Mouse (Mus musculus) C2C12 (cell line): Measurements from ENCODE around the gene Uncx.

Source experiments
- CTCF ChIP-seq: IDR thresholded peaks from one replicate; pipeline ENCODE4 v1.5.1; 2011; ENCODE audit not compliant: control insufficient read depth, insufficient read depth, insufficient read length
- MAX ChIP-seq: IDR thresholded peaks from one replicate; pipeline ENCODE4 v1.6.1; 2011; ENCODE audit warnings: mild to moderate bottlenecking, control low read depth
- MYOD1 ChIP-seq: IDR thresholded peaks from one replicate; pipeline ENCODE4 v1.6.1; 2011; ENCODE audit warnings: low read depth; ENCODE audit not compliant: control insufficient read depth, insufficient read length
- MYOG ChIP-seq: IDR thresholded peaks from one replicate; pipeline ENCODE4 v1.6.1; 2011; ENCODE audit not compliant: control insufficient read depth, insufficient read length; ENCODE audit errors: extremely low read depth

- TF ChIP-seq CTCF, result no peak
- no peak for TF ChIP-seq MAX
- TF ChIP-seq MYOG, result no peak
- TF ChIP-seq MYOD1, result no peak
Measured at GRCm38 (mm10) chr5:139575054-139575453, 31.8 kb downstream of the Uncx start.
